Mouse (Mus musculus): Measurements from ENCODE around the gene Slc25a25. TPM values are rescaled to one million over a fixed set of nuclear protein-coding genes. Genes with fewer than 3 reads are reported as not detected.
A peak's percentile ranks its signal among the peaks of the same experiment; 100 is the strongest.

Gene Slc25a25
- polyA plus RNA-seq, 1 experiment = 6.9 TPM

DNA sequence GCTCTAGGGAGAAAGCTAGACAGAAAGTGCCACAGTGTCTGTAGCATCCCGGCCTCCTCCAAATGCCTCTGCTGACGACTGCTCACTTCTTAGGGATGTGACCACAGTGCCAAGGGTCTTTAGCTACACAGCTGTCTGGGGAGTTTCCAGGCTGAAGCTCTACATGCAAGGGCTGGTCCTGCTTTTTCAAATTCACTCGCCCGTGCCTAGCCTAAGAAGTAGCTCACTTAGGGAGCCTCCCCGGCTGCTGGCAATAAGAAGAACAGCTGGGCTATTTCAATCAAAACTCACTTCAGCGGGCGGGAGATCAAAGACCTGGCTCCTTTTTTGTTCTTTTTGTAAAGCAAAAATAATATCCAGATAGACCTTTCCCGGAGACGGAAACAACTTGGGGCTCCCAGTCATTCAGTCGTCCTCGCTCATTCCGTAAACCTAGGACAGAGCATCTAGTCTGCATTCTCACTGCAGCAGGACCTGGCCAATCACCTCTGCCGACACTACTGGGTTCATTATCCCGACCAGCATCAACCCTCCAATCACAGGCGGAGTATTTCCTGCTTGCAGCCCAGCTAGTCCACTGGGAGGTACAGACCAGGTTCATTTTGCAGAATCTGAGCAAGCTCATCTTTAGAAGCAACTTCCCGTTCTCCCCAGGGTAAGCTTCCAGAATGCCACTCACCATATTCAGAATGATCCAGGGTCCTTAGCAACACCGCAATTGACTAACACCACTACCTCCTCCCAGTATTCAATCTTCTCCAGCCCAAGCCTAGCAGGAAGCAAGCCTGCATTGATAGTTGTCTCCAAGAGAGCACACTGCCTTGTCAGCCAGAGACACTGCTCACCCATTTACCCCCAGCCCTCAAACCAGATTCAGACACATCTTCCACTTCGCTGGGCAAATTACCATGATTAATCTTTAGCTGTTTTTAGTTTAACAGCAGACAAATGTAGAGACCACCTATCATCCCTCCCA lies 20.3 kb downstream of the Slc25a25 start:
- Histone ChIP-seq H3K4me3 (ENCODE audit: insufficient read depth, low read length) (no peak overlapping the region), H3K4me1 (ENCODE audit: control insufficient read depth, insufficient read depth, low read length) (peaks cover 40% of the 10 kb centered on the region), H3K27ac (ENCODE audit: insufficient read depth, low read depth, low read length) (no peak overlapping the region)
- TF ChIP-seq CTCF (IDR thresholded peaks at IDR 0.05; ENCODE audit: low read depth, low read length) (no peak), POLR2A (IDR thresholded peaks at IDR 0.05; ENCODE audit: borderline replicate concordance, low read depth, low read length) (no peak)

- Histone ChIP-seq H3K4me1 (ENCODE audit: control insufficient read depth, insufficient read depth, low read length) (peaks cover 56% of the 10 kb centered on the region), H3K27ac (ENCODE audit: insufficient read depth, low read depth, low read length) (no peak overlapping the region)
Measured at GRCm38 (mm10) chr2:32429215-32429891, 21.9 kb downstream of the Slc25a25 start.

GRCm38 (mm10) chr2:32428262-32428722 lies 23.0 kb downstream of the Slc25a25 start:
- peak overlapping the region; percentile 24; the same call in 1 of the 2 replicates for H3K27ac ChIP-seq (ENCODE audit: insufficient read depth, low read depth, low read length)
- peak overlapping the region; percentile 22; the same call in 1 of the 2 replicates for H3K4me3 ChIP-seq (ENCODE audit: insufficient read depth, low read length)
- H3K4me1 ChIP-seq (ENCODE audit: control insufficient read depth, insufficient read depth, low read length) = peaks cover 64% of the 10 kb centered on the region
- TF ChIP-seq CTCF (IDR thresholded peaks at IDR 0.05; ENCODE audit: low read depth, low read length) (no peak), POLR2A (IDR thresholded peaks at IDR 0.05; ENCODE audit: borderline replicate concordance, low read depth, low read length) (no peak)

More at GRCm38 (mm10) chr2:32429215-32429891, 21.9 kb downstream of the Slc25a25 start:
- TF ChIP-seq POLR2A (IDR thresholded peaks at IDR 0.05; ENCODE audit: borderline replicate concordance, low read depth, low read length) = no peak
- TF ChIP-seq CTCF (IDR thresholded peaks at IDR 0.05; ENCODE audit: low read depth, low read length) = no peak
- no peak overlapping the region for H3K4me3 ChIP-seq (ENCODE audit: insufficient read depth, low read length)

DNA sequence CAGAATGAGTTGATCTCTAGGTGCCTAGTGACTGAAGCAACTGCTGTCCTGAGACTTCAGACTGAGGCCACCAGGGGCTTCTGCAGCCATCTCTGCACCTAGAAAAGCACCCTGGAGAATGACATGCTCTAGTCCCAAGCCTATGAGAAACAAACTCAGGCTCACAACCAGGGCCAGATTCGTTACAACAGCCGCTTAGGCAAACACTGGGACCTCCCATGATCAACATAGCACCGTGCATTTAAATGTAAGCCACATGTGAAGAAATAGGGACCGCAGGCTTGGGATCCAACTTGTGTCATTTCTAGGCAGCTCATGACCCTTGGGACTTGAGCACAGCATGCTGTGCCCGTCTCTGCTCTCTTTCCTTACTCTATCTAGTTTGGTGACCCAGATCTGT lies 23.5 kb downstream of the Slc25a25 start:
- Histone ChIP-seq H3K4me3 (ENCODE audit: insufficient read depth, low read length) (no peak overlapping the region), H3K27ac (ENCODE audit: insufficient read depth, low read depth, low read length) (no peak overlapping the region), H3K4me1 (ENCODE audit: control insufficient read depth, insufficient read depth, low read length) (peaks cover 69% of the 10 kb centered on the region)
- TF ChIP-seq POLR2A (IDR thresholded peaks at IDR 0.05; ENCODE audit: borderline replicate concordance, low read depth, low read length) = no peak
- TF ChIP-seq CTCF (IDR thresholded peaks at IDR 0.05; ENCODE audit: low read depth, low read length) = no peak

DNA sequence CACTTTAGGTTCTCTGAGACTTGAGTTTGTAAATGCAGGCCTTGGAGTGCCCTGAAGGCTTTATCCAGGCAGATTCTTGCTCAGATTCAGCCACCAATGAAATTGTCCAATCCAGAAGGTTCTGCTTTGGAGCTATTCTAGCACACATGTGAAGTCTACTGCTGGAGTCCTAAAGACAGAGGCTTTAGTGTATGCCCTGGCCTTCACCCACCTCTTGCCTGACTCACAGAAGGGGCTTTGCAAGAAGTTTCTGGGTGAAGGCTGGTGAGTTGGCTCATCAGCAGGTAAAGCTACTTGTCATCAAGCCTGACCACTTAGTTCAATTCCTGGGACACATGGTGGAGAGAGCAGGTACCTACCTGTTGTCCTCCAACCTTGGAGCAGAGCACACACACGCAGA lies 25.1 kb downstream of the Slc25a25 start:
- no peak for TF ChIP-seq POLR2A (IDR thresholded peaks at IDR 0.05; ENCODE audit: borderline replicate concordance, low read depth, low read length)
- TF ChIP-seq CTCF (IDR thresholded peaks at IDR 0.05; ENCODE audit: low read depth, low read length) = no peak
- Histone ChIP-seq H3K27ac (ENCODE audit: insufficient read depth, low read depth, low read length) (no peak overlapping the region), H3K4me1 (ENCODE audit: control insufficient read depth, insufficient read depth, low read length) (peaks cover 68% of the 10 kb centered on the region), H3K4me3 (ENCODE audit: insufficient read depth, low read length) (no peak overlapping the region)

- TF ChIP-seq CTCF (IDR thresholded peaks at IDR 0.05; ENCODE audit: low read depth, low read length) (no peak), POLR2A (IDR thresholded peaks at IDR 0.05; ENCODE audit: borderline replicate concordance, low read depth, low read length) (no peak)
- Histone ChIP-seq H3K4me1 (ENCODE audit: control insufficient read depth, insufficient read depth, low read length) (peaks cover 68% of the 10 kb centered on the region), H3K4me3 (ENCODE audit: insufficient read depth, low read length) (no peak overlapping the region), H3K27ac (ENCODE audit: insufficient read depth, low read depth, low read length) (no peak overlapping the region)
Measured at GRCm38 (mm10) chr2:32425568-32425967, 25.7 kb downstream of the Slc25a25 start.

- peaks cover 66% of the 10 kb centered on the region for H3K4me1 ChIP-seq (ENCODE audit: control insufficient read depth, insufficient read depth, low read length)
Measured at GRCm38 (mm10) chr2:32424796-32425195, 26.4 kb downstream of the Slc25a25 start.

GRCm38 (mm10) chr2:32423481-32424331 lies 27.5 kb downstream of the Slc25a25 start:
- TF ChIP-seq POLR2A (IDR thresholded peaks at IDR 0.05; ENCODE audit: borderline replicate concordance, low read depth, low read length) (no peak), CTCF (IDR thresholded peaks at IDR 0.05; ENCODE audit: low read depth, low read length) (no peak)
- H3K4me1 ChIP-seq (ENCODE audit: control insufficient read depth, insufficient read depth, low read length) = peaks cover 55% of the 10 kb centered on the region
- peak overlapping the region; percentile 49 for H3K4me3 ChIP-seq (ENCODE audit: insufficient read depth, low read length)
- H3K27ac ChIP-seq (ENCODE audit: insufficient read depth, low read depth, low read length) = peak overlapping the region; percentile 37

More at GRCm38 (mm10) chr2:32424796-32425195, 26.4 kb downstream of the Slc25a25 start:
- TF ChIP-seq POLR2A (IDR thresholded peaks at IDR 0.05; ENCODE audit: borderline replicate concordance, low read depth, low read length) (no peak), CTCF (IDR thresholded peaks at IDR 0.05; ENCODE audit: low read depth, low read length) (no peak)
- H3K4me3 ChIP-seq (ENCODE audit: insufficient read depth, low read length) = no peak overlapping the region
- H3K27ac ChIP-seq (ENCODE audit: insufficient read depth, low read depth, low read length) = peak overlapping the region; percentile 37; the same call in 1 of the 2 replicates

GRCm38 (mm10) chr2:32421851-32422251 lies 29.4 kb downstream of the Slc25a25 start:
- no peak for TF ChIP-seq CTCF (IDR thresholded peaks at IDR 0.05; ENCODE audit: low read depth, low read length)
- no peak for TF ChIP-seq POLR2A (IDR thresholded peaks at IDR 0.05; ENCODE audit: borderline replicate concordance, low read depth, low read length)
- Histone ChIP-seq H3K4me3 (ENCODE audit: insufficient read depth, low read length) (no peak overlapping the region), H3K4me1 (ENCODE audit: control insufficient read depth, insufficient read depth, low read length) (peaks cover 38% of the 10 kb centered on the region), H3K27ac (ENCODE audit: insufficient read depth, low read depth, low read length) (no peak overlapping the region)

Data from bone marrow macrophage, adult 2 months (primary cell).